ENCODE assay signal across 12 mouse cellular contexts in genomic region chr9:111039966-111040365, GRCm38 (mm10). TPM values are rescaled to one million over a fixed set of nuclear protein-coding genes. Genes with fewer than 3 reads are reported as not detected.
DNase-seq lines count a peak whose midpoint lies in the region.
"Had no signal": no experiment of that assay in that cellular context is flagged by ENCODE, and none has a peak within 500 bp of the region (broad histone marks: within the 10 kb centered on the region; RNA-seq: fewer than 3 reads in every experiment).

No protein-coding gene starts in this region.

- peak; percentile 42 to 48 for DNase-seq in heart, postnatal 14 days
- DNase-seq in heart, adult 9 months (ENCODE audit: low spot score in 2 of 2), result no peak
- DNase-seq in left cerebral cortex, postnatal 4 days, result peak; percentile 18
- DNase-seq in left cerebral cortex, adult 9 months (ENCODE audit: low spot score in 2 of 2), result no peak
- DNase-seq in right cerebral cortex, postnatal 14 days, result peak; percentile 22
- DNase-seq in right cerebral cortex, postnatal 4 days, result no peak
- peak; percentile 65 to 71 for DNase-seq in kidney, postnatal 4 days
- no peak for DNase-seq in MN1 (ENCODE audit: low spot score)
- DNase-seq: liver had no signal

- intact Hi-C loops in heart, postnatal 14 days (cut with DNase I), result no loop called here
- intact Hi-C loops in left cerebral cortex, postnatal 4 days (cut with DNase I), result no loop called here

RNA-seq across cellular contexts. Expression of gene Ccrl2, which starts 17.4 kb away (rescaled TPM):
- 10 to 100 TPM in 1 of 2 experiments, 1 to 10 TPM in 1; 9.7 to 10.5 TPM for total RNA-seq in heart, postnatal 14 days (2021)
- total RNA-seq in left cerebral cortex, postnatal 4 days (2021), result under 1 TPM; 0.48 to 0.98 TPM

RNA-seq across cellular contexts. Expression of gene Ltf, which starts 20.9 kb away (rescaled TPM):
- 1 to 10 TPM; 1.6 to 1.8 TPM for total RNA-seq in heart, postnatal 14 days (2021)
- total RNA-seq in left cerebral cortex, postnatal 4 days (2021), result 1 to 10 TPM in 1 of 2 experiments, under 1 TPM in 1; 0.91 to 1.7 TPM
- total RNA-seq: ES-E14; left cerebral cortex, postnatal 25 days had no signal

RNA-seq across cellular contexts. Expression of gene Rtp3, which starts 49.6 kb away (rescaled TPM):
- total RNA-seq in heart, postnatal 14 days (2021), result 1 to 10 TPM; 3.0 to 5.2 TPM
- total RNA-seq in left cerebral cortex, postnatal 4 days (2021), result under 1 TPM; 0.28 to 0.48 TPM
- total RNA-seq: granulocyte monocyte progenitor cell, adult 5-6 weeks had no signal

Comparison
In these comparisons a context has a peak if more than half of its experiments do, and no peak if none do; other contexts are left out.
1. DNase-seq: peak in heart, postnatal 14 days (2 of 2), left cerebral cortex, postnatal 4 days (single experiment), right cerebral cortex, postnatal 14 days (single experiment) and kidney, postnatal 4 days (2 of 2); none in heart, adult 9 months (0 of 2), left cerebral cortex, adult 9 months (0 of 2), right cerebral cortex, postnatal 4 days (single experiment) and MN1 (single experiment).
2. RNA of gene Ccrl2, which starts 17.4 kb away (total RNA-seq): 9.7 to 10.5 TPM in heart, postnatal 14 days; 0.48 to 0.98 TPM in left cerebral cortex, postnatal 4 days; every median in the first group is over 4 times any median in the second.